Mouse (Mus musculus) cortical plate, adult 2 months (tissue): ENCODE data around the gene Poldip3. TPM values are rescaled to one million over a fixed set of nuclear protein-coding genes. Genes with fewer than 3 reads are reported as not detected.

Experiments
- H3K27ac ChIP-seq: fragments of 200-500 bp; 2 replicates; pipeline ENCODE4 v1.5.1; 2012; ENCODE audit warnings: low read length, control low read depth, inconsistent platforms; ENCODE audit not compliant: insufficient read depth
- H3K4me1 ChIP-seq: fragments of 200-500 bp; 2 replicates; pipeline ENCODE4 v1.6.1; 2011; ENCODE audit warnings: low read length; ENCODE audit not compliant: control insufficient read depth, insufficient read depth
- H3K4me3 ChIP-seq: fragments of 200-500 bp; 2 replicates; pipeline ENCODE4 v1.5.1; 2011; ENCODE audit warnings: mild to moderate bottlenecking, low read length, control low read depth; ENCODE audit not compliant: insufficient read depth
- CTCF ChIP-seq: fragments of 200-500 bp; IDR thresholded peaks from 2 replicates; pipeline ENCODE4 v1.5.1; 2011; ENCODE audit warnings: mild to moderate bottlenecking, control low read depth, low read length; ENCODE audit not compliant: insufficient read depth; ENCODE audit errors: extremely low read depth
- POLR2A ChIP-seq: fragments of 200-500 bp; IDR thresholded peaks from 2 replicates; pipeline ENCODE4 v1.6.1; 2011; ENCODE audit warnings: mild to moderate bottlenecking, low read length, control low read depth; ENCODE audit not compliant: insufficient read depth; ENCODE audit errors: extremely low read depth
- polyA plus RNA-seq: library from polyadenylated mRNA; depleted of rRNA; stranded (reverse); fragments of >200 nt; gene quantifications from 2 replicates; pipeline ENCODE4 v1.2.3, GENCODE M21; 2012

Gene Poldip3
- polyA plus RNA-seq, 1 experiment = 66.6 TPM

- H3K27ac ChIP-seq = no peak overlapping the region
- peaks cover 2% of the 10 kb centered on the region; the same call in 1 of the 2 replicates for H3K4me1 ChIP-seq
- H3K4me3 ChIP-seq = no peak overlapping the region
- TF ChIP-seq POLR2A = no peak
- no peak for TF ChIP-seq CTCF
Observed at GRCm38 (mm10) chr15:83165526-83166315, 16.5 kb upstream of the Poldip3 start.

DNA sequence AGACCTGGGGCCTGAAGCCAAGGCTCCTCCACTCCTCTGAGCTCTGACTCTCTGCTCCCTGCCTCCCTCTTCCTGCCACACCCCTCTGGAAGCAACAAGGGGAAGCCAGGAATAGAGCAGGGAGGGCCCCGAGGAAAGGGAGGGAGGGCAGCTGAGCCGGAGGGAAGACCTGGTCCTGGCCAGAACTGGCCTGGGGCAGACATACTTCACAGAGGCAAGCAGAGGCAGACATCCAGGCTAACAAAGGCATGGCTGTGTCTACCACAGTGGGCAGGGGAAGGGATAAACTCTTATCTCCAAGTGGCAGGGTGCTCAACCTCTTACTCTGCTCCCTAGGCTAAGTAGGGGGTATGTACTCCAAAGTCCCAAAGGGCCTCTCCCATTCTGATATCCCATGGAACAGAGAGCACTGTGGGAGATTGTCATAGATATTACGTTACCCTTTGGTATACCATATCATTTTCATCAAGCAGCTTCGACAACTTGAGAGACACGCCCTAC lies 15.8 kb upstream of the Poldip3 start:
- Histone ChIP-seq H3K4me1 (peaks cover 2% of the 10 kb centered on the region; the same call in 1 of the 2 replicates), H3K27ac (no peak overlapping the region), H3K4me3 (no peak overlapping the region)
- TF ChIP-seq POLR2A (no peak), CTCF (no peak)

DNA sequence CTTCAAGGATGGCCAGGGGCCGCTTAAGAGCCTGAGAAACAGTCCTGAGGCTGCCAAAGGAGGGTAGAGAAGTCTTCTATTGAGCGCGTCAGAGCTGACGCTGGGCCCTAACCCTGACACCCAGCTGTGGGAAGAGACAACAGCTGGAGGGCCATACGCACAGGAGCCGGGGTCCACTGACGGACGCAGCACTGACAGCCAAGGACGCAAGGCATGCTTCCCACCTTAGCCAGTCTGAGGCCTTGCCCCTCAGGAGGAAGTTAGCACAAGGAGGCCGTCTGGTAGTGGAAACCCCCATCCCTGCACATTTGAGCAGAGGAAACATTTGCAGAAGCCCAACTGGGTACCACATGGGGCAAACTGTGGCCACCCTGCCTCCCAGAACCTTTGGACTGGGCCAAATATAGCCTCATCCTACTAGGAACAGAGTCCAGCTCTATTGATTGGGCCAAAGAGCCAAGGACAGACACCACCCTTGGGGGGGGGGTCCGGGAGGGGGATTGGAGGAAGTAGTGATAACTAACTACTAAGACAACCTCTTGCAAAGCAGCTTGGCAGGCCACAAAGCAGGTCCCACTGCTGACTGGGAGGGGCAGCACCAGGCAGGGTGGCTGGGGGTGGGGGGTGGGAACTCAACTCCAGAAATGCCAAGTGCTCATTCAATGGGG lies 13.8 kb upstream of the Poldip3 start:
- TF ChIP-seq CTCF (no peak), POLR2A (no peak)
- Histone ChIP-seq H3K4me1 (peaks cover 2% of the 10 kb centered on the region; the same call in 1 of the 2 replicates), H3K27ac (no peak overlapping the region)

GRCm38 (mm10) chr15:83162001-83162400 lies 12.8 kb upstream of the Poldip3 start:
- Histone ChIP-seq H3K4me3 (no peak overlapping the region), H3K4me1 (peaks cover 2% of the 10 kb centered on the region; the same call in 1 of the 2 replicates), H3K27ac (no peak overlapping the region)
- no peak for TF ChIP-seq CTCF
- no peak for TF ChIP-seq POLR2A

More for the DNA sequence above, 13.8 kb upstream of the Poldip3 start:
- H3K4me3 ChIP-seq = no peak overlapping the region

GRCm38 (mm10) chr15:83161062-83161748 lies 12.0 kb upstream of the Poldip3 start:
- Histone ChIP-seq H3K4me1 (no peaks in the 10 kb centered on the region), H3K27ac (no peak overlapping the region), H3K4me3 (no peak overlapping the region)
- TF ChIP-seq CTCF (no peak), POLR2A (no peak)

GRCm38 (mm10) chr15:83160561-83160960 lies 11.4 kb upstream of the Poldip3 start:
- TF ChIP-seq CTCF (no peak), POLR2A (no peak)
- Histone ChIP-seq H3K4me3 (no peak overlapping the region), H3K27ac (no peak overlapping the region), H3K4me1 (no peaks in the 10 kb centered on the region)

DNA sequence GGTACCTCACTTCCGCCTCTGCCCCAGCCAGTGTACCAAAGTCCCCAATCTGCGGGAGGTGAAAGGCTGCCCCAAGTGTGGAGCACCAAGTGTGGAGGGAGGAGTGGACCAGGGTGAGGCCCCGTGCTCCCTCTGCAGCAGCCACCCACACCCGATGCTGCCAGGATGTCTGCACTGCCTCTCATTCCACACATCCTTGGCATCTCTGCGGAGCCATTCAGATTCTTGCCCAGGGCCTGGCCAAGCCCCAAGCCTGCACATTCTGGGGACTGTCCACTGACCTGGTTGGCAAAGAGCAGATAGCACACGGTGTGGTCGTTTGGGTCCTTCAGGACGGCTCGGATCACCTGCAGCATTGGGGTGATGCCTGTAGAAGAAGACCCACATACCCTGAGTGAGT lies 10.6 kb upstream of the Poldip3 start:
- Histone ChIP-seq H3K4me1 (no peaks in the 10 kb centered on the region), H3K4me3 (no peak overlapping the region), H3K27ac (no peak overlapping the region)
- TF ChIP-seq POLR2A = no peak
- TF ChIP-seq CTCF = no peak

GRCm38 (mm10) chr15:83158587-83159160 lies 9.5 kb upstream of the Poldip3 start:
- Histone ChIP-seq H3K4me1 (no peaks in the 10 kb centered on the region), H3K27ac (no peak overlapping the region), H3K4me3 (no peak overlapping the region)
- no peak for TF ChIP-seq CTCF

GRCm38 (mm10) chr15:83157667-83158064 lies 8.5 kb upstream of the Poldip3 start:
- H3K4me1 ChIP-seq = no peaks in the 10 kb centered on the region
- no peak overlapping the region for H3K27ac ChIP-seq
- TF ChIP-seq POLR2A (no peak), CTCF (no peak)
- no peak overlapping the region for H3K4me3 ChIP-seq
